Mouse (Mus musculus): ENCODE measurements around the gene Klc4. TPM values are rescaled to one million over a fixed set of nuclear protein-coding genes. Genes with fewer than 3 reads are reported as not detected.

Klc4 gene
- polyA plus RNA-seq, 1 experiment = 10.1 TPM

DNA sequence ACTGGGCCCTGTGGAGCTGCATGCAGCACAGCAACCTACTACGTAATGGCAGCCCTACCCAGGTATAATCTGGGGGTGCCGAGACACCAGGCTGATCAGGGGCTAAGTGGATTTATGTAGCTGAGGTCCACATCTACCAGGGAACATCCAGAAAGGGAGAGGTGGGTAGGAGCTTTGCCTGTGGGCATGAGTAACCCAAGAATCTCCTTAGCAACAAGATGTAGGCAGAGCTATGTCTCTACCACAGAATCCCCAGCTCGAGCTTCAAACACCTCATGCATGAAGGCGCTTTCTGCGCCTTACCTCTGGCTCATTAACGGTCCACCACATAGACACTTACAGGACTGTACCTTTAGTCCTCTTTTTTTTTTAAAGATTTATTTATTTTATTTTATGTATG, 50.5 kb downstream of the Klc4 start:
- TF ChIP-seq EP300 (IDR thresholded peaks at IDR 0.05; ENCODE audit: insufficient read depth, low read depth, low read length) (no peak), POLR2A (IDR thresholded peaks at IDR 0.05; ENCODE audit: insufficient read depth, low read length) (no peak), CTCF (IDR thresholded peaks at IDR 0.05; ENCODE audit: low read depth, low read length) (no peak)
- Histone ChIP-seq H3K9ac (ENCODE audit: low read depth, poor library complexity, severe bottlenecking) (no peak overlapping the region; the same call in 1 of the 2 replicates), H3K27ac (ENCODE audit: insufficient read depth, low read length) (peak overlapping the region; percentile 30; the same call in 1 of the 2 replicates)

DNA sequence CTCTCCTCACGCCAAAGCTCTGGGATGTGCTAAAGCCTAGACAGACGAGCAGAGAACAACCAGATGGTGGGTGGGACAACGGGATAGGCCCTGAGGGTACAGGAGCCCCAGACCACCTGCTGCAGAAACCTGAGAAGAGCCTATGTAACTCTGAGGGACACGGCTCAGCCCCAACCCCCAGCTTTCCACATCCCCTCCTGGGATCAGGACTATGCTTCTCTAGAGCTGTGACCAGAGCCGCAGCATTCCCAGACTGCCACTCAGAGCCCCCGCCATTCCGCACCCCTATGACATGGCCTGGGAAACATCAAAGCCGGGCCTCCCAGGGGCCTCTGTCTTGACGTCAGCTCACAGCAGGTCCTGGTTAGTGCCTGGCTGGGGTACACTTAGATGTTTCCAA, 51.2 kb downstream of the Klc4 start:
- peaks cover 18% of the 10 kb centered on the region for H3K4me1 ChIP-seq (ENCODE audit: control insufficient read depth, insufficient read depth, low read length)
- TF ChIP-seq POLR2A (IDR thresholded peaks at IDR 0.05; ENCODE audit: insufficient read depth, low read length) (no peak), EP300 (IDR thresholded peaks at IDR 0.05; ENCODE audit: insufficient read depth, low read depth, low read length) (peak; percentile 80; the same call in 1 of the 2 replicates), CTCF (IDR thresholded peaks at IDR 0.05; ENCODE audit: low read depth, low read length) (no peak)
- H3K27me3 ChIP-seq (ENCODE audit: control insufficient read depth, insufficient read depth, low read length, poor library complexity, severe bottlenecking) = no peaks in the 10 kb centered on the region
- H3K27ac ChIP-seq (ENCODE audit: insufficient read depth, low read length) = peak overlapping the region; percentile 30; the same call in 1 of the 2 replicates
- no peaks in the 10 kb centered on the region for H3K9me3 ChIP-seq (replicated peaks; ENCODE audit: control insufficient read depth, insufficient read depth, low read length, poor library complexity, severe bottlenecking)
- peaks cover 4% of the 10 kb centered on the region; the same call in 1 of the 2 replicates for H3K36me3 ChIP-seq (ENCODE audit: control insufficient read depth, insufficient read depth, low read length, poor library complexity, severe bottlenecking)
- no peak overlapping the region for H3K9ac ChIP-seq (ENCODE audit: low read depth, poor library complexity, severe bottlenecking)
- no peak overlapping the region for H3K4me3 ChIP-seq (ENCODE audit: low read depth, low read length)

More for the DNA sequence above, 50.5 kb downstream of the Klc4 start:
- Histone ChIP-seq H3K4me1 (ENCODE audit: control insufficient read depth, insufficient read depth, low read length) (peaks cover 18% of the 10 kb centered on the region), H3K27me3 (ENCODE audit: control insufficient read depth, insufficient read depth, low read length, poor library complexity, severe bottlenecking) (no peaks in the 10 kb centered on the region), H3K9me3 (replicated peaks; ENCODE audit: control insufficient read depth, insufficient read depth, low read length, poor library complexity, severe bottlenecking) (no peaks in the 10 kb centered on the region), H3K36me3 (ENCODE audit: control insufficient read depth, insufficient read depth, low read length, poor library complexity, severe bottlenecking) (no peaks in the 10 kb centered on the region), H3K4me3 (ENCODE audit: low read depth, low read length) (no peak overlapping the region)

DNA sequence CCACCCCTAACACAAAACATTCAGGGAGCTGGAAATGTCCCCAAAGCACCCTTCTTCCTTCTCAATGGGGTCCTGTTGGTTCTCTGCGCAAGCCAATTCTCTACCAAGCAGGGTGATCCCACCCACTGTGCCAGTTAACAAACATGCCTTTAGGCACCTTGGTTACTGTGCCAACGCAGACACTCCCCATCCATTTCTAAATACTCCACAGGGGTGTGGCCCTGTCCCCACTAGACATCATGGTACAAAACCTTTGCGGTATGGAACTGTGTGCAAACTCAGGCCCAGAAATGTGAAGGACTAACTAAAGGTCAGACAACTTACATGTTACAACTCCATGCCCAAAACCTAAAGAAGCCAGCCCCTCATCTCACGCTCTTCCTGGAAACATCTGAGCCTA, 52.7 kb downstream of the Klc4 start:
- H3K4me3 ChIP-seq (ENCODE audit: low read depth, low read length) = no peak overlapping the region
- H3K9me3 ChIP-seq (replicated peaks; ENCODE audit: control insufficient read depth, insufficient read depth, low read length, poor library complexity, severe bottlenecking) = no peaks in the 10 kb centered on the region
- no peaks in the 10 kb centered on the region for H3K27me3 ChIP-seq (ENCODE audit: control insufficient read depth, insufficient read depth, low read length, poor library complexity, severe bottlenecking)
- peaks cover 18% of the 10 kb centered on the region for H3K4me1 ChIP-seq (ENCODE audit: control insufficient read depth, insufficient read depth, low read length)
- H3K27ac ChIP-seq (ENCODE audit: insufficient read depth, low read length) = no peak overlapping the region
- TF ChIP-seq EP300 (IDR thresholded peaks at IDR 0.05; ENCODE audit: insufficient read depth, low read depth, low read length) (no peak), POLR2A (IDR thresholded peaks at IDR 0.05; ENCODE audit: insufficient read depth, low read length) (no peak), CTCF (IDR thresholded peaks at IDR 0.05; ENCODE audit: low read depth, low read length) (no peak)
- no peak overlapping the region for H3K9ac ChIP-seq (ENCODE audit: low read depth, poor library complexity, severe bottlenecking)
- peaks cover 9% of the 10 kb centered on the region; the same call in 1 of the 2 replicates for H3K36me3 ChIP-seq (ENCODE audit: control insufficient read depth, insufficient read depth, low read length, poor library complexity, severe bottlenecking)

- Histone ChIP-seq H3K36me3 (ENCODE audit: control insufficient read depth, insufficient read depth, low read length, poor library complexity, severe bottlenecking) (peaks cover 13% of the 10 kb centered on the region), H3K27me3 (ENCODE audit: control insufficient read depth, insufficient read depth, low read length, poor library complexity, severe bottlenecking) (no peaks in the 10 kb centered on the region)
- TF ChIP-seq CTCF (IDR thresholded peaks at IDR 0.05; ENCODE audit: low read depth, low read length) (no peak), POLR2A (IDR thresholded peaks at IDR 0.05; ENCODE audit: insufficient read depth, low read length) (no peak), EP300 (IDR thresholded peaks at IDR 0.05; ENCODE audit: insufficient read depth, low read depth, low read length) (no peak)
Observed at GRCm38 (mm10) chr17:46591406-46591805, 54.4 kb downstream of the Klc4 start.

GRCm38 (mm10) chr17:46590439-46590838, 55.4 kb downstream of the Klc4 start:
- H3K27ac ChIP-seq (ENCODE audit: insufficient read depth, low read length) = no peak overlapping the region
- peaks cover 14% of the 10 kb centered on the region for H3K36me3 ChIP-seq (ENCODE audit: control insufficient read depth, insufficient read depth, low read length, poor library complexity, severe bottlenecking)
- H3K27me3 ChIP-seq (ENCODE audit: control insufficient read depth, insufficient read depth, low read length, poor library complexity, severe bottlenecking) = no peaks in the 10 kb centered on the region

More at GRCm38 (mm10) chr17:46591406-46591805, 54.4 kb downstream of the Klc4 start:
- no peak overlapping the region for H3K4me3 ChIP-seq (ENCODE audit: low read depth, low read length)
- H3K27ac ChIP-seq (ENCODE audit: insufficient read depth, low read length) = no peak overlapping the region
- H3K4me1 ChIP-seq (ENCODE audit: control insufficient read depth, insufficient read depth, low read length) = peaks cover 10% of the 10 kb centered on the region
- H3K9ac ChIP-seq (ENCODE audit: low read depth, poor library complexity, severe bottlenecking) = no peak overlapping the region
- no peaks in the 10 kb centered on the region for H3K9me3 ChIP-seq (replicated peaks; ENCODE audit: control insufficient read depth, insufficient read depth, low read length, poor library complexity, severe bottlenecking)

GRCm38 (mm10) chr17:46589635-46590314, 56.0 kb downstream of the Klc4 start:
- TF ChIP-seq CTCF (IDR thresholded peaks at IDR 0.05; ENCODE audit: low read depth, low read length) = no peak
- no peak for TF ChIP-seq POLR2A (IDR thresholded peaks at IDR 0.05; ENCODE audit: insufficient read depth, low read length)
- Histone ChIP-seq H3K9me3 (replicated peaks; ENCODE audit: control insufficient read depth, insufficient read depth, low read length, poor library complexity, severe bottlenecking) (no peaks in the 10 kb centered on the region), H3K4me1 (ENCODE audit: control insufficient read depth, insufficient read depth, low read length) (peaks cover 10% of the 10 kb centered on the region), H3K27me3 (ENCODE audit: control insufficient read depth, insufficient read depth, low read length, poor library complexity, severe bottlenecking) (no peaks in the 10 kb centered on the region), H3K4me3 (ENCODE audit: low read depth, low read length) (no peak overlapping the region), H3K36me3 (ENCODE audit: control insufficient read depth, insufficient read depth, low read length, poor library complexity, severe bottlenecking) (peaks cover 14% of the 10 kb centered on the region), H3K27ac (ENCODE audit: insufficient read depth, low read length) (no peak overlapping the region), H3K9ac (ENCODE audit: low read depth, poor library complexity, severe bottlenecking) (no peak overlapping the region)

More at GRCm38 (mm10) chr17:46590439-46590838, 55.4 kb downstream of the Klc4 start:
- no peak for TF ChIP-seq EP300 (IDR thresholded peaks at IDR 0.05; ENCODE audit: insufficient read depth, low read depth, low read length)
- no peak for TF ChIP-seq CTCF (IDR thresholded peaks at IDR 0.05; ENCODE audit: low read depth, low read length)
- TF ChIP-seq POLR2A (IDR thresholded peaks at IDR 0.05; ENCODE audit: insufficient read depth, low read length) = no peak
- Histone ChIP-seq H3K4me1 (ENCODE audit: control insufficient read depth, insufficient read depth, low read length) (peaks cover 10% of the 10 kb centered on the region), H3K9ac (ENCODE audit: low read depth, poor library complexity, severe bottlenecking) (no peak overlapping the region), H3K4me3 (ENCODE audit: low read depth, low read length) (no peak overlapping the region), H3K9me3 (replicated peaks; ENCODE audit: control insufficient read depth, insufficient read depth, low read length, poor library complexity, severe bottlenecking) (no peaks in the 10 kb centered on the region)
